Mouse (Mus musculus): ENCODE measurements around the gene Sae1.

- TF ChIP-seq POLR2A (IDR thresholded peaks at IDR 0.05; ENCODE audit: borderline replicate concordance, low read depth, low read length) (no peak), CTCF (IDR thresholded peaks at IDR 0.05; ENCODE audit: low read depth, low read length) (no peak)
Measured at GRCm38 (mm10) chr7:16349999-16350398, 37.6 kb downstream of the Sae1 start.
